In the genomic region with DNA sequence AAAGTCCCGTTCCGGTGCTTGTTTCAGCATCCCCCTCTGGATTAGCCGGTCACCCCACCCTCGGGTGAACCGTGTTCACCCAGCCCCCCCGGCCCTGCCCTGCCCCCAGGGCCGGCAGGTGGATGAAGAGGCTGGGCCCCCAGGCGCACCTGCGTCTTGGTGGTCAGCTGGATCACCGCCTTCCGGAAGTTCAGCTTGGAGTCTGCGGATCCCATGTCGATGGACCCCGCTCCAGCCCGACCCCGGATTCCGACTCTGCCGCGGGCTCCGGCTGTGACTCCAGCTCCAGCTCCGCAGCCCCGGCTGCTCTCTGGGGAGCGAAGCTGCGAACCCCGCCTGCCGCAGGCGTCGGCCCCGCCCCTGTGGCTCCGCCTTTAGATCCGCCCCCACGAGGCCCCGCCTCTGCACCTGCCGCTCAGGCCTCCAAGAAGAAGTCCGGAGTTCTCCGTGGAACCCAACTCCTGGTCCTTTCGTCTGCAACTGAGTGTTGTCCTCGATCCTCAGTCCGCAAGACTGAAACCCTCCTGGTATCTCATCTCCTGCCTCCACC, we compare ENCODE assay signal across 8 mouse cellular contexts. TPM values are rescaled to one million over a fixed set of nuclear protein-coding genes. Genes with fewer than 3 reads are reported as not detected.
A peak's percentile ranks its signal among the peaks of the same experiment; 100 is the strongest.
DNase-seq lines count a peak whose midpoint lies in the region; ATAC-seq and TF ChIP-seq lines count a peak whose summit lies in the region.

TSS of gene Hid1 (minus strand) at position 362 of the 550 bp plus-strand sequence.

- peak within 1 kb of the TSS; percentile 43 for H3K9ac ChIP-seq in embryonic facial prominence, embryonic 11.5 days (replicated peaks; ENCODE audit: low read length)
- peak within 1 kb of the TSS; percentile 75 for H3K9ac ChIP-seq in heart, adult 2 months (ENCODE audit: low read depth, low read length)
- H3K9ac ChIP-seq in limb, embryonic 12.5 days (replicated peaks) = peak within 1 kb of the TSS; percentile 48; the same call in 1 of the 2 replicates
- peak within 1 kb of the TSS; percentile 91 for H3K9ac ChIP-seq in midbrain, embryonic 14.5 days (replicated peaks; ENCODE audit: low read length)

- no peak for TF ChIP-seq EP300 in heart, adult 2 months (IDR thresholded peaks at IDR 0.05; ENCODE audit: insufficient read depth, low read depth, low read length)

- intact Hi-C loops in heart, adult 2 months (cut with DNase I) = no loop called here

- H3K27me3 ChIP-seq in embryonic facial prominence, embryonic 11.5 days (ENCODE audit: control insufficient read depth, insufficient read depth, low read length) = peaks cover 24% of the 10 kb centered on the region
- 0 out of 2 replicates have a peak, but pooled peaks cover 3% of the 10 kb centered on the region for H3K27me3 ChIP-seq in heart, adult 2 months (ENCODE audit: control insufficient read depth, insufficient read depth, low read length)
- no peaks in the 10 kb centered on the region for H3K27me3 ChIP-seq in kidney, adult 2 months (replicated peaks; ENCODE audit: control insufficient read depth, insufficient read depth, low read length)
- peaks cover 91% of the 10 kb centered on the region for H3K27me3 ChIP-seq in limb, embryonic 12.5 days
- H3K27me3 ChIP-seq in midbrain, embryonic 14.5 days (ENCODE audit: control insufficient read depth, insufficient read depth, low read length) = no peaks in the 10 kb centered on the region

- peaks cover 8% of the 10 kb centered on the region for H3K4me1 ChIP-seq in embryonic facial prominence, embryonic 11.5 days (ENCODE audit: control insufficient read depth, insufficient read depth, low read length)
- no peaks in the 10 kb centered on the region; the same call in 1 of the 2 replicates for H3K4me1 ChIP-seq in heart, adult 2 months (ENCODE audit: control insufficient read depth, insufficient read depth, low read length)
- no peaks in the 10 kb centered on the region for H3K4me1 ChIP-seq in kidney, adult 2 months (ENCODE audit: control insufficient read depth, insufficient read depth, low read length)
- H3K4me1 ChIP-seq in limb, embryonic 12.5 days (replicated peaks) = peaks cover 12% of the 10 kb centered on the region
- peaks cover 16% of the 10 kb centered on the region for H3K4me1 ChIP-seq in midbrain, embryonic 14.5 days (ENCODE audit: control insufficient read depth, insufficient read depth, low read length)

- no peak within 1 kb of the TSS for H3K27ac ChIP-seq in embryonic facial prominence, embryonic 11.5 days (replicated peaks; ENCODE audit: low read depth, low read length)
- H3K27ac ChIP-seq in heart, adult 2 months = peak within 1 kb of the TSS; percentile 57
- H3K27ac ChIP-seq in kidney, adult 2 months (ENCODE audit: insufficient read depth, low read depth, low read length) = no peak within 1 kb of the TSS
- H3K27ac ChIP-seq in limb, embryonic 12.5 days = no peak within 1 kb of the TSS
- peak within 1 kb of the TSS; percentile 76 for H3K27ac ChIP-seq in midbrain, embryonic 14.5 days (replicated peaks; ENCODE audit: low read depth, low read length)

- H3K79me2 ChIP-seq in heart, adult 2 months (replicated peaks; ENCODE audit: control insufficient read depth, insufficient read depth, low read length) = no peaks in the 10 kb centered on the region

- H3K4me2 ChIP-seq in embryonic facial prominence, embryonic 11.5 days (ENCODE audit: low read depth, low read length) = peak within 1 kb of the TSS; percentile 86
- H3K4me2 ChIP-seq in limb, embryonic 12.5 days = peak within 1 kb of the TSS; percentile 74
- H3K4me2 ChIP-seq in midbrain, embryonic 14.5 days (ENCODE audit: low read length) = peak within 1 kb of the TSS; percentile 97

- TF ChIP-seq CTCF in heart, adult 2 months (IDR thresholded peaks at IDR 0.05) = no peak
- TF ChIP-seq CTCF in kidney, adult 2 months (conservative IDR thresholded peaks at IDR 0.05; ENCODE audit: insufficient read depth, insufficient read length, low read depth, low read length) = no peak

- ATAC-seq in embryonic facial prominence, embryonic 11.5 days (replicated peaks; ENCODE audit: insufficient number of reproducible peaks, low FRiP score, low TSS enrichment, low read depth) = peak; percentile 35; the same call in 1 of the 2 replicates
- ATAC-seq in limb, embryonic 12.5 days (ENCODE audit: insufficient number of reproducible peaks, insufficient read depth, low FRiP score, low TSS enrichment, low read depth) = no peak
- peak; percentile 62 for ATAC-seq in midbrain, embryonic 14.5 days (ENCODE audit: low FRiP score, low TSS enrichment)

- DNase-seq in 3134 (ENCODE audit: extremely low read depth, insufficient read length, low spot score) = peak; percentile 89
- DNase-seq in adrenal gland, postnatal 25 days = peak; percentile 90
- peak; percentile 78 for DNase-seq in embryonic facial prominence, embryonic 11.5 days (ENCODE audit: low spot score)
- peak; percentile 86 to 90 for DNase-seq in heart, adult 2 months
- DNase-seq in kidney, adult 2 months = peak; percentile 89
- peak; percentile 92 for DNase-seq in midbrain, embryonic 14.5 days
- peak; percentile 46 to 77 for DNase-seq in spleen, postnatal 10 days (ENCODE audit: low spot score in 2 of 2)

- WGBS in embryonic facial prominence, embryonic 11.5 days = under 1% methylated on average over 39 of the region's 39 CpGs
- under 1% methylated on average over 39 of the region's 39 CpGs for whole genome bisulfite sequencing in heart, adult 2 months
- WGBS in kidney, adult 2 months = under 1% methylated on average over 39 of the region's 39 CpGs
- 1% methylated on average over 39 of the region's 39 CpGs for WGBS in limb, embryonic 12.5 days
- 1% methylated on average over 39 of the region's 39 CpGs for WGBS in midbrain, embryonic 14.5 days

- peak within 1 kb of the TSS; percentile 46 for H3K4me3 ChIP-seq in embryonic facial prominence, embryonic 11.5 days (ENCODE audit: low read depth, low read length)
- peak within 1 kb of the TSS; percentile 70 for H3K4me3 ChIP-seq in heart, adult 2 months
- peak within 1 kb of the TSS; percentile 60 for H3K4me3 ChIP-seq in kidney, adult 2 months (ENCODE audit: insufficient read depth, low read depth, low read length)
- H3K4me3 ChIP-seq in limb, embryonic 12.5 days (replicated peaks) = peak within 1 kb of the TSS; percentile 48
- peak within 1 kb of the TSS; percentile 69 for H3K4me3 ChIP-seq in midbrain, embryonic 14.5 days (replicated peaks; ENCODE audit: low read depth, low read length)

- 0 out of 2 replicates have a peak, but pooled peaks have one; percentile 33 for TF ChIP-seq POLR2A in heart, adult 2 months (IDR thresholded peaks at IDR 0.05; ENCODE audit: insufficient read depth, low read depth, low read length)
- no peak for TF ChIP-seq POLR2A in kidney, adult 2 months (IDR thresholded peaks at IDR 0.05; ENCODE audit: low read depth, low read length)

- no peaks in the 10 kb centered on the region for H3K36me3 ChIP-seq in embryonic facial prominence, embryonic 11.5 days (replicated peaks; ENCODE audit: control insufficient read depth, insufficient read depth, low read depth, low read length)
- H3K36me3 ChIP-seq in heart, adult 2 months (ENCODE audit: control insufficient read depth, insufficient read depth, low read length) = no peaks in the 10 kb centered on the region
- H3K36me3 ChIP-seq in kidney, adult 2 months (ENCODE audit: control insufficient read depth, insufficient read depth, low read length) = no peaks in the 10 kb centered on the region
- no peaks in the 10 kb centered on the region for H3K36me3 ChIP-seq in limb, embryonic 12.5 days
- no peaks in the 10 kb centered on the region for H3K36me3 ChIP-seq in midbrain, embryonic 14.5 days (ENCODE audit: control insufficient read depth, insufficient read depth, low read length)

- no peaks in the 10 kb centered on the region for H3K9me3 ChIP-seq in embryonic facial prominence, embryonic 11.5 days (replicated peaks; ENCODE audit: control insufficient read depth, low read length)
- H3K9me3 ChIP-seq in limb, embryonic 12.5 days = no peaks in the 10 kb centered on the region
- H3K9me3 ChIP-seq in midbrain, embryonic 14.5 days (ENCODE audit: control insufficient read depth, low read length) = no peaks in the 10 kb centered on the region

RNA-seq across cellular contexts. Expression of gene Hid1, which starts in this region (rescaled TPM):
- total RNA-seq in adrenal gland, postnatal 25 days (2021) = 13.2 and 14.8 TPM in 2 replicates
- polyA plus RNA-seq in embryonic facial prominence, embryonic 11.5 days (2014; fragmentation: Nextera tagmentation; extraction: Ambion mirVana) = 6.9 and 7.1 TPM in 2 replicates
- total RNA-seq in heart, adult 2 months (2021) = 1 to 10 TPM; 3.0 to 5.1 TPM
- 6.1 and 7.3 TPM in 2 replicates for polyA plus RNA-seq in heart, adult 2 months (2012; rRNA removed)
- polyA plus RNA-seq in kidney, adult 2 months (2012; rRNA removed) = 5.4 and 6.1 TPM in 2 replicates
- polyA plus RNA-seq in limb, embryonic 12.5 days (2016; fragmentation: Nextera tagmentation; extraction: Ambion mirVana) = 2.2 and 2.5 TPM in 2 replicates
- polyA plus RNA-seq in midbrain, embryonic 14.5 days (2014; fragmentation: Nextera tagmentation; extraction: Ambion mirVana) = 43.3 and 52.6 TPM in 2 replicates

Comparison
In these comparisons a context has a peak if more than half of its experiments do, and no peak if none do; other contexts are left out.
1. H3K27ac ChIP-seq: peak in heart, adult 2 months (single experiment) and midbrain, embryonic 14.5 days (single experiment); none in embryonic facial prominence, embryonic 11.5 days (single experiment), kidney, adult 2 months (single experiment) and limb, embryonic 12.5 days (single experiment).
2. Peak in every context shown above with its lines, with median percentiles within 50 percentile points of each other: DNase-seq, H3K4me2 ChIP-seq, H3K4me3 ChIP-seq and H3K9ac ChIP-seq.